Mouse (Mus musculus): Measurements from ENCODE around the gene Sap18b. TPM values are rescaled to one million over a fixed set of nuclear protein-coding genes. Genes with fewer than 3 reads are reported as not detected.

The Sap18b gene
- total RNA-seq, 1 experiment, result 109 TPM

DNA sequence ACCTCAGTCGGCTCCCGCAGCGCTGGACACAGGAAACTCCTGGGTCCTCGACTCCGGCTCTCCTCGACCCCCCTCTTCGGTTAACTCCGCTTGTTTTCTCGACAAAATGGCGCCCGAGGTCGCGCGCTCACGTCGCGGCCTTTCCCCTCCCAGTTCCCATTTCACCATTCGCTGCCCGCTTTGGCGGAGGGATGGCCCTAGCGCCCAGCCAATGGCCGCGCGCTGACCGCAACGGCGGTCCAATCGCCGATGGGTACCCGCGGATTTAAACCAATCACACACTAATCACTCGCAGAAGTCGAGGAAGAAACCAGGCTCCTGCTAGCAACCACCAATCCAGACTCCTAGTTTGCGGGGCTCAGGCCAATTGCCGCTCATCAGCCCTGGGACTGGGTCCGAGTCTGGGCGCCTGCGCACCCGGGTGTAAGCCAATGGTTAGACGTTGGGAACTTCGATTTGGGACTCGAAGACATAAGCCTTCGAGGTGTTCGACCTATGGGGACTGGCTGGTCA is 17.8 kb upstream of the Sap18b start, which contains the start of gene Cnot1:
TSS of gene Cnot1 (minus strand) at position 134 of the 513 bp plus-strand sequence.
- Histone ChIP-seq H3K27ac (ENCODE audit: insufficient read depth, low read depth, low read length, poor library complexity, severe bottlenecking) (peak within 1 kb of the TSS; percentile 97), H3K9ac (ENCODE audit: insufficient read depth, low read depth, low read length, poor library complexity, severe bottlenecking) (peak within 1 kb of the TSS; percentile 100), H3K36me3 (ENCODE audit: control insufficient read depth, insufficient read depth, low read length, poor library complexity, severe bottlenecking) (peaks cover 4% of the 10 kb centered on the region; the same call in 1 of the 2 replicates), H3K4me3 (ENCODE audit: insufficient read depth in 1 of 2, low read depth in 1 of 2, low read length in 2 of 2, poor library complexity in 1 of 2, severe bottlenecking in 1 of 2) (peak within 1 kb of the TSS; percentile 90 to 100), H3K4me1 (ENCODE audit: control insufficient read depth in 2 of 2, insufficient read depth in 2 of 2, low read length in 2 of 2, poor library complexity in 1 of 2) (peaks cover 6 to 7% of the 10 kb centered on the region in 2 experiments; a peak in 3 of 4 replicates), H3K9me3 (ENCODE audit: control insufficient read depth, insufficient read depth, low read depth, low read length) (no peaks in the 10 kb centered on the region)
- TF ChIP-seq ZNF384 (IDR thresholded peaks at IDR 0.05; ENCODE audit: low read depth, low read length) (no peak), CHD2 (IDR thresholded peaks at IDR 0.05; ENCODE audit: low read depth, low read length) (peak; percentile 96), ZC3H11A (IDR thresholded peaks at IDR 0.05; ENCODE audit: borderline replicate concordance, low read depth, low read length) (no peak), HCFC1 (IDR thresholded peaks at IDR 0.05; ENCODE audit: borderline replicate concordance, insufficient read depth, low read length) (peak; percentile 50; the same call in 1 of the 2 replicates), MAFK (IDR thresholded peaks at IDR 0.05; ENCODE audit: insufficient read depth, low read depth, low read length) (no peak)
- DNase-seq (ENCODE audit: low read depth, low spot score), result peak; percentile 91
- in situ Hi-C loops (cut with MboI; ENCODE audit: low sequenced_read_pairs in 2 of 2, unreplicated experiment in 2 of 2), result no loop called here

DNA sequence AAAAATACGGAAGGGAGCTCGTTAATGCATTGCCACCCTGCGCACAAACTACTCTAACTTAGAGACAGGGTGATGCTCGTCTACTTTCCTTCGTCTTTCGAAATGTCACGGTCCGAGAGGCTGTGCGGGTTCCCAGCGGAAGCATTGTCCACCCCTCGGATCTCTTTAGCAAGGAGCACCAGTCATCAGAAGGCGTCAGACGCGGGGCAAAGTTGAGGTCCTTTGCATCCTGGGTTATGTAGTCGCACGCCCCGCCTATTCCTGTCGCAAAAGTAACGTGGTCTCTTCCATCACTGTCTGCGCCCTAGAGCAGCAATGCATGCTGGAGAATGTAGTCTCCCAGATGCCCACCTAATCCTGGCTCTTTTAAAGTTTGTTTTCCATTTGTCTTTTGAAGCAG is 17.3 kb upstream of the Sap18b start:
- H3K4me3 ChIP-seq (ENCODE audit: insufficient read depth in 1 of 2, low read depth in 1 of 2, low read length in 2 of 2, poor library complexity in 1 of 2, severe bottlenecking in 1 of 2), result peak overlapping the region; percentile 90 to 100
- in situ Hi-C loops (cut with MboI; ENCODE audit: low sequenced_read_pairs in 2 of 2, unreplicated experiment in 2 of 2), result no loop called here
- peak; percentile 82 for DNase-seq (ENCODE audit: low read depth, low spot score)
- H3K27ac ChIP-seq (ENCODE audit: insufficient read depth, low read depth, low read length, poor library complexity, severe bottlenecking), result peak overlapping the region; percentile 94
- peaks cover 2 to 7% of the 10 kb centered on the region in 2 experiments; a peak in 3 of 4 replicates for H3K4me1 ChIP-seq (ENCODE audit: control insufficient read depth in 2 of 2, insufficient read depth in 2 of 2, low read length in 2 of 2, poor library complexity in 1 of 2)
- no peak for TF ChIP-seq CHD2 (IDR thresholded peaks at IDR 0.05; ENCODE audit: low read depth, low read length)
- peak; percentile 58; the same call in 1 of the 2 replicates for TF ChIP-seq ZC3H11A (IDR thresholded peaks at IDR 0.05; ENCODE audit: borderline replicate concordance, low read depth, low read length)
- peak; percentile 99 for TF ChIP-seq HCFC1 (IDR thresholded peaks at IDR 0.05; ENCODE audit: borderline replicate concordance, insufficient read depth, low read length)
- no peak for TF ChIP-seq MAFK (IDR thresholded peaks at IDR 0.05; ENCODE audit: insufficient read depth, low read depth, low read length)
- no peaks in the 10 kb centered on the region for H3K9me3 ChIP-seq (ENCODE audit: control insufficient read depth, insufficient read depth, low read depth, low read length)
- peaks cover 4% of the 10 kb centered on the region; the same call in 1 of the 2 replicates for H3K36me3 ChIP-seq (ENCODE audit: control insufficient read depth, insufficient read depth, low read length, poor library complexity, severe bottlenecking)
- H3K9ac ChIP-seq (ENCODE audit: insufficient read depth, low read depth, low read length, poor library complexity, severe bottlenecking), result peak overlapping the region; percentile 95

DNA sequence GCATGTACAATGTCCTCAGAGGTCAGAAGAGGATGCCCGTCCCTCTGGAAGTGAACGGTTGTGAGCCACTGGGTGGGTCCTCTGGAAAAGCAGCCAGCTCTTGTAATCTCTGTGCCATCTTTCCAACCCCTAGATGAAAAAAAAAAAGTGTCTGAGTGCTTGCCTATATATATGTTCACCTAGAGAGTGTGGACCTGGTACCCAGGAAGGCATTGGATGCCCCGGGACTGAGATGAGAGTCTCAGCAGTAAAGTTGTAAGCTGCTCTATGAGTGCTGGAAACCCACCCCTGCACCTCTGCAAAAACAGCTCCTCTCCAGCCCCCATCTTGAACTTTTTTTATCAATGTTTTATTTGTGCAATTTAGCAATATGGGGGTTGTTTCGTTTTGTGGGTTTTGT is 16.5 kb upstream of the Sap18b start:
- H3K9me3 ChIP-seq (ENCODE audit: control insufficient read depth, insufficient read depth, low read depth, low read length), result no peaks in the 10 kb centered on the region
- in situ Hi-C loops (cut with MboI; ENCODE audit: low sequenced_read_pairs in 2 of 2, unreplicated experiment in 2 of 2), result no loop called here

GRCm38 (mm10) chr8:95809116-95809515 is 16.0 kb upstream of the Sap18b start:
- H3K27ac ChIP-seq (ENCODE audit: insufficient read depth, low read depth, low read length, poor library complexity, severe bottlenecking), result no peak overlapping the region
- no peak overlapping the region for H3K9ac ChIP-seq (ENCODE audit: insufficient read depth, low read depth, low read length, poor library complexity, severe bottlenecking)
- TF ChIP-seq ZNF384 (IDR thresholded peaks at IDR 0.05; ENCODE audit: low read depth, low read length) (no peak), MAFK (IDR thresholded peaks at IDR 0.05; ENCODE audit: insufficient read depth, low read depth, low read length) (no peak), ZC3H11A (IDR thresholded peaks at IDR 0.05; ENCODE audit: borderline replicate concordance, low read depth, low read length) (no peak), CHD2 (IDR thresholded peaks at IDR 0.05; ENCODE audit: low read depth, low read length) (no peak), HCFC1 (IDR thresholded peaks at IDR 0.05; ENCODE audit: borderline replicate concordance, insufficient read depth, low read length) (no peak)
- no peaks in the 10 kb centered on the region for H3K9me3 ChIP-seq (ENCODE audit: control insufficient read depth, insufficient read depth, low read depth, low read length)
- no peak overlapping the region for H3K4me3 ChIP-seq (ENCODE audit: insufficient read depth in 1 of 2, low read depth in 1 of 2, low read length in 2 of 2, poor library complexity in 1 of 2, severe bottlenecking in 1 of 2)
- no peak for DNase-seq (ENCODE audit: low read depth, low spot score)
- in situ Hi-C loops (cut with MboI; ENCODE audit: low sequenced_read_pairs in 2 of 2, unreplicated experiment in 2 of 2), result no loop called here
- peaks cover 0 to 7% of the 10 kb centered on the region in 2 experiments; a peak in 2 of 4 replicates for H3K4me1 ChIP-seq (ENCODE audit: control insufficient read depth in 2 of 2, insufficient read depth in 2 of 2, low read length in 2 of 2, poor library complexity in 1 of 2)
- H3K36me3 ChIP-seq (ENCODE audit: control insufficient read depth, insufficient read depth, low read length, poor library complexity, severe bottlenecking), result peaks cover 4% of the 10 kb centered on the region; the same call in 1 of the 2 replicates

More for the DNA sequence above, 16.5 kb upstream of the Sap18b start:
- no peak overlapping the region for H3K9ac ChIP-seq (ENCODE audit: insufficient read depth, low read depth, low read length, poor library complexity, severe bottlenecking)
- H3K4me3 ChIP-seq (ENCODE audit: insufficient read depth in 1 of 2, low read depth in 1 of 2, low read length in 2 of 2, poor library complexity in 1 of 2, severe bottlenecking in 1 of 2), result no peak overlapping the region
- TF ChIP-seq ZC3H11A (IDR thresholded peaks at IDR 0.05; ENCODE audit: borderline replicate concordance, low read depth, low read length) (no peak), HCFC1 (IDR thresholded peaks at IDR 0.05; ENCODE audit: borderline replicate concordance, insufficient read depth, low read length) (no peak), MAFK (IDR thresholded peaks at IDR 0.05; ENCODE audit: insufficient read depth, low read depth, low read length) (no peak), ZNF384 (IDR thresholded peaks at IDR 0.05; ENCODE audit: low read depth, low read length) (no peak), CHD2 (IDR thresholded peaks at IDR 0.05; ENCODE audit: low read depth, low read length) (no peak)
- H3K27ac ChIP-seq (ENCODE audit: insufficient read depth, low read depth, low read length, poor library complexity, severe bottlenecking), result no peak overlapping the region
- peaks cover 4% of the 10 kb centered on the region; the same call in 1 of the 2 replicates for H3K36me3 ChIP-seq (ENCODE audit: control insufficient read depth, insufficient read depth, low read length, poor library complexity, severe bottlenecking)
- DNase-seq (ENCODE audit: low read depth, low spot score), result no peak
- H3K4me1 ChIP-seq (ENCODE audit: control insufficient read depth in 2 of 2, insufficient read depth in 2 of 2, low read length in 2 of 2, poor library complexity in 1 of 2), result peaks cover 0 to 7% of the 10 kb centered on the region in 2 experiments; a peak in 2 of 4 replicates

All from ES-E14 (cell line).